Mouse (Mus musculus): ENCODE measurements around the gene Apol9b. TPM values are rescaled to one million over a fixed set of nuclear protein-coding genes. Genes with fewer than 3 reads are reported as not detected.

Apol9b gene
- total RNA-seq, 1 experiment = not detected

GRCm38 (mm10) chr15:77766981-77767380 lies 38.1 kb downstream of the Apol9b start:
- in situ Hi-C loops (cut with MboI; ENCODE audit: low sequenced_read_pairs in 2 of 2, unreplicated experiment in 2 of 2) = no loop called here
- Histone ChIP-seq H3K9ac (ENCODE audit: insufficient read depth, low read depth, low read length, poor library complexity, severe bottlenecking) (no peak overlapping the region), H3K27ac (ENCODE audit: insufficient read depth, low read depth, low read length, poor library complexity, severe bottlenecking) (no peak overlapping the region), H3K4me3 (ENCODE audit: insufficient read depth in 1 of 2, low read depth in 1 of 2, low read length in 2 of 2, poor library complexity in 1 of 2, severe bottlenecking in 1 of 2) (no peak overlapping the region), H3K36me3 (ENCODE audit: control insufficient read depth, insufficient read depth, low read length, poor library complexity, severe bottlenecking) (peaks cover 93% of the 10 kb centered on the region), H3K9me3 (ENCODE audit: control insufficient read depth, insufficient read depth, low read depth, low read length) (no peaks in the 10 kb centered on the region), H3K4me1 (ENCODE audit: control insufficient read depth in 2 of 2, insufficient read depth in 2 of 2, low read length in 2 of 2, poor library complexity in 1 of 2) (0 out of 4 replicates have a peak, but pooled peaks cover 0 to 2% of the 10 kb centered on the region in 2 experiments)
- DNase-seq (ENCODE audit: low read depth, low spot score) = no peak
- no peak for TF ChIP-seq ZC3H11A (IDR thresholded peaks at IDR 0.05; ENCODE audit: borderline replicate concordance, low read depth, low read length)
- TF ChIP-seq HCFC1 (IDR thresholded peaks at IDR 0.05; ENCODE audit: borderline replicate concordance, insufficient read depth, low read length) = no peak
- TF ChIP-seq CHD2 (IDR thresholded peaks at IDR 0.05; ENCODE audit: low read depth, low read length) = no peak

- in situ Hi-C loops (cut with MboI; ENCODE audit: low sequenced_read_pairs in 2 of 2, unreplicated experiment in 2 of 2) = loop anchor here in 1 of 2 experiments (10.0 kb wide), 1 partner anchor 144 kb away; no protein-coding TSS in a partner anchor
- no peak overlapping the region for H3K4me3 ChIP-seq (ENCODE audit: insufficient read depth in 1 of 2, low read depth in 1 of 2, low read length in 2 of 2, poor library complexity in 1 of 2, severe bottlenecking in 1 of 2)
- H3K9ac ChIP-seq (ENCODE audit: insufficient read depth, low read depth, low read length, poor library complexity, severe bottlenecking) = no peak overlapping the region
- DNase-seq (ENCODE audit: low read depth, low spot score) = no peak
- no peaks in the 10 kb centered on the region for H3K4me1 ChIP-seq (ENCODE audit: control insufficient read depth in 2 of 2, insufficient read depth in 2 of 2, low read length in 2 of 2, poor library complexity in 1 of 2)
- no peak for TF ChIP-seq ZNF384 (IDR thresholded peaks at IDR 0.05; ENCODE audit: low read depth, low read length)
- TF ChIP-seq MAFK (IDR thresholded peaks at IDR 0.05; ENCODE audit: insufficient read depth, low read depth, low read length) = no peak
- no peak for TF ChIP-seq CHD2 (IDR thresholded peaks at IDR 0.05; ENCODE audit: low read depth, low read length)
- no peak for TF ChIP-seq HCFC1 (IDR thresholded peaks at IDR 0.05; ENCODE audit: borderline replicate concordance, insufficient read depth, low read length)
- TF ChIP-seq ZC3H11A (IDR thresholded peaks at IDR 0.05; ENCODE audit: borderline replicate concordance, low read depth, low read length) = no peak
- no peaks in the 10 kb centered on the region for H3K9me3 ChIP-seq (ENCODE audit: control insufficient read depth, insufficient read depth, low read depth, low read length)
- no peak overlapping the region for H3K27ac ChIP-seq (ENCODE audit: insufficient read depth, low read depth, low read length, poor library complexity, severe bottlenecking)
- peaks cover 95% of the 10 kb centered on the region for H3K36me3 ChIP-seq (ENCODE audit: control insufficient read depth, insufficient read depth, low read length, poor library complexity, severe bottlenecking)
These were observed 41.5 kb downstream of the Apol9b start for GRCm38 (mm10) chr15:77770341-77770740.

GRCm38 (mm10) chr15:77770942-77771341 lies 42.1 kb downstream of the Apol9b start:
- in situ Hi-C loops (cut with MboI; ENCODE audit: low sequenced_read_pairs in 2 of 2, unreplicated experiment in 2 of 2) = loop anchor here in 1 of 2 experiments (10.0 kb wide), 1 partner anchor 144 kb away; no protein-coding TSS in a partner anchor
- Histone ChIP-seq H3K27ac (ENCODE audit: insufficient read depth, low read depth, low read length, poor library complexity, severe bottlenecking) (no peak overlapping the region), H3K9me3 (ENCODE audit: control insufficient read depth, insufficient read depth, low read depth, low read length) (no peaks in the 10 kb centered on the region), H3K4me3 (ENCODE audit: insufficient read depth in 1 of 2, low read depth in 1 of 2, low read length in 2 of 2, poor library complexity in 1 of 2, severe bottlenecking in 1 of 2) (no peak overlapping the region), H3K4me1 (ENCODE audit: control insufficient read depth in 2 of 2, insufficient read depth in 2 of 2, low read length in 2 of 2, poor library complexity in 1 of 2) (no peaks in the 10 kb centered on the region), H3K36me3 (ENCODE audit: control insufficient read depth, insufficient read depth, low read length, poor library complexity, severe bottlenecking) (peaks cover 95% of the 10 kb centered on the region), H3K9ac (ENCODE audit: insufficient read depth, low read depth, low read length, poor library complexity, severe bottlenecking) (no peak overlapping the region)
- no peak for TF ChIP-seq ZC3H11A (IDR thresholded peaks at IDR 0.05; ENCODE audit: borderline replicate concordance, low read depth, low read length)
- no peak for TF ChIP-seq ZNF384 (IDR thresholded peaks at IDR 0.05; ENCODE audit: low read depth, low read length)
- no peak for TF ChIP-seq HCFC1 (IDR thresholded peaks at IDR 0.05; ENCODE audit: borderline replicate concordance, insufficient read depth, low read length)
- TF ChIP-seq MAFK (IDR thresholded peaks at IDR 0.05; ENCODE audit: insufficient read depth, low read depth, low read length) = no peak
- TF ChIP-seq CHD2 (IDR thresholded peaks at IDR 0.05; ENCODE audit: low read depth, low read length) = no peak
- no peak for DNase-seq (ENCODE audit: low read depth, low spot score)

DNA sequence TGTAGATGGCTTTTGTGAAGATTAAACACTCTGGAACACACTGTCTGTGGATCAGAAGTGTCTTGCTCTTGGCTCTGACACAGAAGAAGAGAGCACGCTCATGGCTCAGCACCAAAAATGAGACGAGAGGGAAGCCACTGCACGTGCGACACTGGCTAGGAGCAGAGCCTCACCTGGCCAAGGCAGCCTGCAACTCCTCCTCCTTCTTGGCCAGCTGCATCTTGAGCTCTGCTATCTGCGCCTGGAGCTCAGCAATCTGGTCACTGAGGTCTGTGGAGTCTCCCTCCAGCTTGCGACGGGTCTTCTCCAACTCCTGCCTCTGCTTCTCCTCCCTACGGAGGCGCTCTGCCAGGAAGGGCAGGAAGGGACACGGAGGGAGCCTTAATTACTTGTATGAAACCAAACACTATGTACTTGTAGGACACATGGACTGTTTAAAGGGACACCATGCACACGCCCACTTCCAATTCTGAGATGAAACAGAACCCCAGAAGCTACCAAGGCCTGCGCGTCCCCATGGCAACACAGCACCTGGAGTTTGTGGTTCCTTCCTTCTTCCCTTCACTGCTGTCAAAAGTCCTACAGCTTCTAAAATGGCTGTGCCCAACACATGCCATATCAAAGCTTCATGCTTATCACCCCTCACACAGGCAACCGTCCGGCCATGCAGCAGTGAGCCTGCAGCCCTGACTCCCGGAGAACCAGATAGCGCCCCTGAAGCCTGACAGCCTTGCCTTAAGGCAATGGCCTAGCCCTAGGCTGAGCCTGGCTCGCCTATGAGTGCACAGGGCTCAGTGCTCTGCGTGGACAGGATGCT lies 44.5 kb downstream of the Apol9b start:
- Histone ChIP-seq H3K36me3 (ENCODE audit: control insufficient read depth, insufficient read depth, low read length, poor library complexity, severe bottlenecking) (peaks cover 93% of the 10 kb centered on the region), H3K4me3 (ENCODE audit: insufficient read depth in 1 of 2, low read depth in 1 of 2, low read length in 2 of 2, poor library complexity in 1 of 2, severe bottlenecking in 1 of 2) (no peak overlapping the region), H3K9ac (ENCODE audit: insufficient read depth, low read depth, low read length, poor library complexity, severe bottlenecking) (no peak overlapping the region), H3K9me3 (ENCODE audit: control insufficient read depth, insufficient read depth, low read depth, low read length) (no peaks in the 10 kb centered on the region), H3K27ac (ENCODE audit: insufficient read depth, low read depth, low read length, poor library complexity, severe bottlenecking) (no peak overlapping the region), H3K4me1 (ENCODE audit: control insufficient read depth in 2 of 2, insufficient read depth in 2 of 2, low read length in 2 of 2, poor library complexity in 1 of 2) (peaks cover 0 to 2% of the 10 kb centered on the region in 2 experiments; a peak in 1 of 4 replicates)
- no peak for TF ChIP-seq CHD2 (IDR thresholded peaks at IDR 0.05; ENCODE audit: low read depth, low read length)
- TF ChIP-seq HCFC1 (IDR thresholded peaks at IDR 0.05; ENCODE audit: borderline replicate concordance, insufficient read depth, low read length) = no peak
- TF ChIP-seq ZNF384 (IDR thresholded peaks at IDR 0.05; ENCODE audit: low read depth, low read length) = no peak
- no peak for DNase-seq (ENCODE audit: low read depth, low spot score)
- in situ Hi-C loops (cut with MboI; ENCODE audit: low sequenced_read_pairs in 2 of 2, unreplicated experiment in 2 of 2) = loop anchor here in 1 of 2 experiments (10.0 kb wide), 1 partner anchor 141 kb away; no protein-coding TSS in a partner anchor
